Mouse (Mus musculus): Measurements from ENCODE around the gene Kctd11. TPM values are rescaled to one million over a fixed set of nuclear protein-coding genes. Genes with fewer than 3 reads are reported as not detected.

Gene Kctd11
- polyA plus RNA-seq, 1 experiment = 5.2 TPM

DNA sequence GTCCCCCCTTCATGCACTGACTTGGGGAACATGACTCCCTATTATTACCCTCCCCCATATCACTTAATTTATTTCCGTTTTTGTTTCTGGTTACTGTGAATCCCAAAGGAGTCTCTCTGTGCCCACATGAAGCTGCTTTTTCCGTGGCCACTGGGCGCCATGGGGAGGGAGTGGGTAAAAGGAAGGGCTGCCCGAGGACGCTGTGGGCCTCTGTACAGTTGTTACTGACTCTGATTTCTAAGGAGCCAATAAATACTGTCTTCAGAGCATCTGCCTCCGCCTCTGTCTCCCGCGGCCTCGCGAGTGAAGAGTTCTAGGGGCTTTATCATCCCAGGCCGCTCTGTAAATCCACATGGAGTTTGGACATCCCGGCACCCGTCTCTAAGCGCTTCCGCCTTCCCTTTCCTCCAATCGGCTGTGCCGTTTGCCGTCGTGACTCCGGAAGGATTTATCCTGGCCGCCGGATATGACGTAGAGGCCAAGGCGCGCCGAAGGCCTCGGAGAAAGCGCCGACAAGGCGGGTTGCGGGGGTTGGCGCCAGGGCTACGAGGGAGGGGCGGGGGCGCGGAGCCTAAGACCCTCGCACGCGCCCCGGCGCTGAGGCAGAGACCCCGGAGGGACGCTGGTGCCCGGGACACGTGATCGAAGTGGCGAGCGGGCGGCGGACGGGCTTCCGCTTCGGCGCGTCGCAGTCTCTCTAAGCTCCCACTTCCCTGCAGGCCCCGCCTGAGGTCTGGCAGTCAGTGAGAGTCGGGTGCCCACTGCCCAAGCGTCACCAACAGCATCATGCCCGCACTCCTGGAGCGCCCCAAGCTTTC is 32.6 kb upstream of the Kctd11 start, which contains the start of gene Gps2:
Gps2 (plus strand) TSS at position 335 of the 818 bp plus-strand sequence.
- no peak within 1 kb of the TSS; the same call in 1 of the 2 replicates for H3K27ac ChIP-seq (ENCODE audit: insufficient read depth, low read length)
- peak within 1 kb of the TSS; percentile 83 for H3K4me3 ChIP-seq (ENCODE audit: low read depth, low read length)
- H3K4me1 ChIP-seq (ENCODE audit: control insufficient read depth, insufficient read depth, low read length) = no peaks in the 10 kb centered on the region
- TF ChIP-seq POLR2A (IDR thresholded peaks at IDR 0.05; ENCODE audit: insufficient read depth, low read length) (no peak), CTCF (IDR thresholded peaks at IDR 0.05; ENCODE audit: low read depth, low read length) (no peak), EP300 (IDR thresholded peaks at IDR 0.05; ENCODE audit: insufficient read depth, low read depth, low read length) (no peak)
- H3K27me3 ChIP-seq (ENCODE audit: control insufficient read depth, insufficient read depth, low read length, poor library complexity, severe bottlenecking) = no peaks in the 10 kb centered on the region
- no peaks in the 10 kb centered on the region for H3K9me3 ChIP-seq (replicated peaks; ENCODE audit: control insufficient read depth, insufficient read depth, low read length, poor library complexity, severe bottlenecking)
- peaks cover 38% of the 10 kb centered on the region for H3K36me3 ChIP-seq (ENCODE audit: control insufficient read depth, insufficient read depth, low read length, poor library complexity, severe bottlenecking)
- H3K9ac ChIP-seq (ENCODE audit: low read depth, poor library complexity, severe bottlenecking) = peak within 1 kb of the TSS; percentile 71

DNA sequence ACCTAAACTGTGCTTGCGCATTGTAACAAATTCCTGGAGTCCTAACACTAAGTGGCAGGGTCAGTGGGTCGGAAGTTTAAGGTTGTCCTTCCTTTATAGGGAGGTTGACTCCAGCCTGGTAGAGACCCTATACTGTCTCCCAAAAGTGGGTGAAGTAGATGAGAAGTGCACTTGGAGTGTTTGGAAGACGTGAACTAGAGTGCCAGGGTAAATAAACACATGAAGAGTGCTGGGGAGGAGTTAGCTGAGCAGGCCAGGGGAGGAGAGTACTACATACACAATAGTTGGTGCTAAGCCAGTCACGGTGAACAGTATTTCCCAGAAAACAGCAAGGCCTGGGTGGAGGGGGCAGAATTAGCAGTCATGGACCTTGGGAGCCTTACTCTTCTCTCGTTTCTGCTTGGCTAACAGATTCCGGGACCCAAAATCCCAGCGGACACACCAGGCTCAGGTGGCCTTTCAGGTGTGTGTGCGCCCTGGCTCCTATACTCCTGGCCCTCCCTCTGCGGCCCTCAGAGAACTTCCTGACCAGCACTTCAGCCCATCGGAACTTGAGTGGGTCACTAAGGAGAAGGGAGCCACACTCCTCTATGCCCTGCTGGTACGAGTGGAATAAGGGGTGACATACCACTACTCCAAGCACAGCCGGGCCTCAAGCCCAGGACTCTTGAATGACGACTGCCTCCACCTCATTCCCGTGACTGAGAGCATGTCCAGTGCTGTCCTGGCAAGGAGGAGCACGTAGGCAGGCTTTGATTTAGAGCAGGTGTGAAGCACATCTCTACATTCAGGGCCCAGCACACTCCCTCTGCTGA is 31.7 kb upstream of the Kctd11 start:
- Histone ChIP-seq H3K36me3 (ENCODE audit: control insufficient read depth, insufficient read depth, low read length, poor library complexity, severe bottlenecking) (peaks cover 38% of the 10 kb centered on the region), H3K27ac (ENCODE audit: insufficient read depth, low read length) (no peak overlapping the region), H3K4me3 (ENCODE audit: low read depth, low read length) (peak overlapping the region; percentile 83), H3K4me1 (ENCODE audit: control insufficient read depth, insufficient read depth, low read length) (no peaks in the 10 kb centered on the region), H3K9ac (ENCODE audit: low read depth, poor library complexity, severe bottlenecking) (peak overlapping the region; percentile 71), H3K9me3 (replicated peaks; ENCODE audit: control insufficient read depth, insufficient read depth, low read length, poor library complexity, severe bottlenecking) (no peaks in the 10 kb centered on the region), H3K27me3 (ENCODE audit: control insufficient read depth, insufficient read depth, low read length, poor library complexity, severe bottlenecking) (no peaks in the 10 kb centered on the region)
- TF ChIP-seq POLR2A (IDR thresholded peaks at IDR 0.05; ENCODE audit: insufficient read depth, low read length) = no peak
- TF ChIP-seq EP300 (IDR thresholded peaks at IDR 0.05; ENCODE audit: insufficient read depth, low read depth, low read length) = no peak
- no peak for TF ChIP-seq CTCF (IDR thresholded peaks at IDR 0.05; ENCODE audit: low read depth, low read length)

DNA sequence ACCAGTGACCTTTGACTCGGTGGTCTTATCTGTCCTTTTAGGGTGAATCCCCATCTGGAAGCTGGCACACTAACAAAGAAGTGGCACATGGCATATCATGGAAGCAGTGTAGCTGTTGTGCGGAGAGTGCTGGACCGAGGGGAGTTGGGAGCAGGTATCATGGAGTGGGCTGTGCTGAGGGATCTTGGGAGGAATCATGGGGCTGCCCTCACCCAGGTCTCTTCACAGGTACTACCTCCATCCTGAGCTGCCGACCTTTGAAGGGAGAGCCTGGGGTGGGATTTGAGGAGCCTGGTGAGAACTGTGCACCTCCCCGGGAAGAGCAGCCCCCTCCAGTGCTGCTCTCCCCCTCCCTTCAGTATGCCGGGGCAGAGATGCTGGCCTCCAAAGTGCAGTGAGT is 30.5 kb upstream of the Kctd11 start:
- H3K4me3 ChIP-seq (ENCODE audit: low read depth, low read length) = no peak overlapping the region
- H3K27ac ChIP-seq (ENCODE audit: insufficient read depth, low read length) = no peak overlapping the region
- TF ChIP-seq EP300 (IDR thresholded peaks at IDR 0.05; ENCODE audit: insufficient read depth, low read depth, low read length) (no peak), POLR2A (IDR thresholded peaks at IDR 0.05; ENCODE audit: insufficient read depth, low read length) (no peak), CTCF (IDR thresholded peaks at IDR 0.05; ENCODE audit: low read depth, low read length) (no peak)
- H3K9me3 ChIP-seq (replicated peaks; ENCODE audit: control insufficient read depth, insufficient read depth, low read length, poor library complexity, severe bottlenecking) = no peaks in the 10 kb centered on the region
- H3K4me1 ChIP-seq (ENCODE audit: control insufficient read depth, insufficient read depth, low read length) = no peaks in the 10 kb centered on the region
- H3K36me3 ChIP-seq (ENCODE audit: control insufficient read depth, insufficient read depth, low read length, poor library complexity, severe bottlenecking) = peaks cover 37% of the 10 kb centered on the region
- H3K9ac ChIP-seq (ENCODE audit: low read depth, poor library complexity, severe bottlenecking) = no peak overlapping the region
- H3K27me3 ChIP-seq (ENCODE audit: control insufficient read depth, insufficient read depth, low read length, poor library complexity, severe bottlenecking) = no peaks in the 10 kb centered on the region

DNA sequence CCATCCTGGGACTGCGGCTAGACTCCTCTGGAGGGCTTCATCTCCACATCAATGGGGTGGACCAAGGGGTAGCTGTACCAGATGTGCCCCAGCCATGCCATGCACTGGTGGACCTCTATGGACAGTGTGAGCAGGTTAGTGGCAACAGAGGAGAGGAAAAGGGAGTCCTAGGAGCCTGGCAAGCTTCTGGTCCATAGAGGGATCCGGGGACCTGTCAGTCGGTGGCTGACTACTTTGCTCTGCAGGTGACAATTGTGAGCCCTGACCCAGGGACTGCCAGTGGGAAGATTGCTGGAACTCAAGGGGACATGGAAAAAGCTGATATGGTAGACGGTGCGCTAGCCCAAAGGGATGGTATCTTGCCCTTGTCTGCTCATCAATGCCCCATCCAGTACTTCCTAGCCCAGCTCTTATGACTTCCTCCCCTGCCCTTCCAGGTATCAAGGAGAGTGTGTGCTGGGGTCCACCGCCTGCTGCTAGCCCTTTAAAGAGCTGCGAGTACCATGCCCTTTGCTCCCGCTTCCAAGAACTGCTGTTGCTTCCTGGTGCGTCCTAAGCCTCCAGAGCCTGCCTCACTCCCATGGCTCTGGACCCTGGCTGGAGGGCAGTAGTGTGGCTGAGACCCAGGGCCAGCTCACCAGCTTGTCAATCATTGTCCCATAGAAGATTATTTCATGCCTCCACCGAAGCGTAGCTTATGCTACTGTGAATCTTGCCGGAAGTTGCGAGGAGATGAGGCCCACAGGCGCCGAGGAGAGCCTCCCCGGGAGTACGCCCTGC is 29.8 kb upstream of the Kctd11 start:
- H3K9ac ChIP-seq (ENCODE audit: low read depth, poor library complexity, severe bottlenecking) = no peak overlapping the region
- H3K36me3 ChIP-seq (ENCODE audit: control insufficient read depth, insufficient read depth, low read length, poor library complexity, severe bottlenecking) = peaks cover 31% of the 10 kb centered on the region
- H3K4me3 ChIP-seq (ENCODE audit: low read depth, low read length) = no peak overlapping the region
- TF ChIP-seq POLR2A (IDR thresholded peaks at IDR 0.05; ENCODE audit: insufficient read depth, low read length) (no peak), CTCF (IDR thresholded peaks at IDR 0.05; ENCODE audit: low read depth, low read length) (no peak), EP300 (IDR thresholded peaks at IDR 0.05; ENCODE audit: insufficient read depth, low read depth, low read length) (no peak)
- H3K27me3 ChIP-seq (ENCODE audit: control insufficient read depth, insufficient read depth, low read length, poor library complexity, severe bottlenecking) = no peaks in the 10 kb centered on the region
- no peaks in the 10 kb centered on the region for H3K4me1 ChIP-seq (ENCODE audit: control insufficient read depth, insufficient read depth, low read length)
- no peak overlapping the region for H3K27ac ChIP-seq (ENCODE audit: insufficient read depth, low read length)
- H3K9me3 ChIP-seq (replicated peaks; ENCODE audit: control insufficient read depth, insufficient read depth, low read length, poor library complexity, severe bottlenecking) = no peaks in the 10 kb centered on the region

DNA sequence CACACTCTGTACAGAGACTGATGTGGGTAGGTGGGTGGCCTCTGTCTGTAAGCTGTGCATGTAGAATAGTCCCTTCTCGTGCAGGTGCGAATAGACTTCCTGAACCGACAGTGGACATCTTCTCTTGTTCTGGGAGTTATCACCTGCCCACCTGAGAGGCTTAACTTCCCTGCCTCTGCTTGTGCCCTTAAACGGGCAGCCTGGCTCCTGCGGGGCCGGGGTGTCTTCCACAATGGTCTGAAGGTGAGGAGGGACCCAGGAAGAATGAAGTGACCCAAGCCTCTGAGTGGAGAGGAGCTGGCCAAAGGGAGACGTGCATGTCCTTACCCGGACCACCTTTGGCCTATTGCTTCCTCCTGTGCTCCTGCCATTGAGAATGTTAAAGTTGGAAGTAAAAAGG is 29.0 kb upstream of the Kctd11 start:
- Histone ChIP-seq H3K4me1 (ENCODE audit: control insufficient read depth, insufficient read depth, low read length) (no peaks in the 10 kb centered on the region), H3K4me3 (ENCODE audit: low read depth, low read length) (no peak overlapping the region), H3K9ac (ENCODE audit: low read depth, poor library complexity, severe bottlenecking) (no peak overlapping the region), H3K9me3 (replicated peaks; ENCODE audit: control insufficient read depth, insufficient read depth, low read length, poor library complexity, severe bottlenecking) (no peaks in the 10 kb centered on the region), H3K27me3 (ENCODE audit: control insufficient read depth, insufficient read depth, low read length, poor library complexity, severe bottlenecking) (no peaks in the 10 kb centered on the region), H3K36me3 (ENCODE audit: control insufficient read depth, insufficient read depth, low read length, poor library complexity, severe bottlenecking) (peaks cover 35% of the 10 kb centered on the region), H3K27ac (ENCODE audit: insufficient read depth, low read length) (no peak overlapping the region)
- TF ChIP-seq CTCF (IDR thresholded peaks at IDR 0.05; ENCODE audit: low read depth, low read length) (no peak), POLR2A (IDR thresholded peaks at IDR 0.05; ENCODE audit: insufficient read depth, low read length) (no peak), EP300 (IDR thresholded peaks at IDR 0.05; ENCODE audit: insufficient read depth, low read depth, low read length) (no peak)

Data from ES-Bruce4 (cell line).